Mouse (Mus musculus) forebrain, embryonic 12.5 days (tissue): ENCODE measurements at regions not wholly inside any gene's neighbourhood (a gene's known extent, or its start where the extent isn't known, plus 50 kb on each side); places are given as distances from the start of the nearest gene placed in this dataset.

ENCODE experiments used
- ATAC-seq: fragments of 200-750 bp; cut with Nextera tagmentation; 2 replicates; pipeline ENCODE4 v1.8.0; 2017; ENCODE audit warnings: moderate TSS enrichment; ENCODE audit not compliant: low FRiP score
- H3K27ac ChIP-seq: fragments of 300-500 bp; sonication (generic); 2 replicates; pipeline ENCODE4 v1.5.1; 2016; ENCODE audit warnings: mild to moderate bottlenecking
- H3K27me3 ChIP-seq: fragments of 300-500 bp; sonication (generic); 2 replicates; pipeline ENCODE4 v1.6.1; 2016; ENCODE audit warnings: mild to moderate bottlenecking
- H3K36me3 ChIP-seq: fragments of 300-500 bp; sonication (generic); replicated peaks from 2 replicates; pipeline ENCODE4 v1.6.1; 2016; ENCODE audit warnings: mild to moderate bottlenecking
- H3K4me1 ChIP-seq: fragments of 300-500 bp; sonication (generic); 2 replicates; pipeline ENCODE4 v1.6.1; 2016
- H3K4me2 ChIP-seq: fragments of 300-500 bp; sonication (generic); 2 replicates; pipeline ENCODE4 v1.6.1; 2016; ENCODE audit warnings: mild to moderate bottlenecking, moderate library complexity
- H3K4me3 ChIP-seq: fragments of 300-500 bp; sonication (generic); replicated peaks from 2 replicates; pipeline ENCODE4 v1.5.1; 2016; ENCODE audit warnings: mild to moderate bottlenecking
- H3K9ac ChIP-seq: fragments of 300-500 bp; sonication (generic); 2 replicates; pipeline ENCODE4 v1.6.1; 2016; ENCODE audit warnings: mild to moderate bottlenecking
- H3K9me3 ChIP-seq: fragments of 300-500 bp; sonication (generic); 2 replicates; pipeline ENCODE4 v1.6.1; 2016
- WGBS: fragments of 180-500 bp; shearing (Covaris S2); methylation state at CpG from one replicate; pipeline ENCODE4 v1.1.7; 2016; 5-methylcytosine and 5-hydroxymethylcytosine counted together

DNA sequence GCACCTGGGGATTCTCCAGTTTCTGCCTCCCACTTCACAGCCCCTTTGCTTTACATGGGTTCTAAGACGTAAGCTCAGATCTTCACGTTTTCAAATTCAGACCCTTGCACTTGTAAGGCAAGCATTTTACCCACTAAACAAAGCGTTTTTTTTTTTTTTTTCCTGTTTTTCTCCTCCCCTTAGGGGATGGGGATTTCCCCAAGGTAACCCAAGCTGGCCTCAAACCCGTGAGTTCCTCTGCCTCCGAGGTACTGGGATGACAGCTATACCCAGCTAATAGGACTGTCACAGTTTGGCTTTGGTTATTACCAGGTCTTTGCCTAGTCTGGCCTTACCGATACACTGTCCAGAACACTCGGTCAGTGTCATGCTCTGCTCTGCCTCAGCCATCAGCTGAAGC, 103.5 kb upstream of the Jarid2 start:
- H3K4me3 ChIP-seq: no peak overlapping the region
- H3K9ac ChIP-seq: no peak overlapping the region
- no peak overlapping the region for H3K27ac ChIP-seq
- H3K27me3 ChIP-seq: peaks cover 34% of the 10 kb centered on the region; the same call in 1 of the 2 replicates
- H3K9me3 ChIP-seq: no peaks in the 10 kb centered on the region
- no peaks in the 10 kb centered on the region for H3K36me3 ChIP-seq
- no peak for ATAC-seq
- no peak overlapping the region for H3K4me2 ChIP-seq
- WGBS: 70% methylated on average over 7 of the region's 7 CpGs
- peaks cover 22% of the 10 kb centered on the region for H3K4me1 ChIP-seq

DNA sequence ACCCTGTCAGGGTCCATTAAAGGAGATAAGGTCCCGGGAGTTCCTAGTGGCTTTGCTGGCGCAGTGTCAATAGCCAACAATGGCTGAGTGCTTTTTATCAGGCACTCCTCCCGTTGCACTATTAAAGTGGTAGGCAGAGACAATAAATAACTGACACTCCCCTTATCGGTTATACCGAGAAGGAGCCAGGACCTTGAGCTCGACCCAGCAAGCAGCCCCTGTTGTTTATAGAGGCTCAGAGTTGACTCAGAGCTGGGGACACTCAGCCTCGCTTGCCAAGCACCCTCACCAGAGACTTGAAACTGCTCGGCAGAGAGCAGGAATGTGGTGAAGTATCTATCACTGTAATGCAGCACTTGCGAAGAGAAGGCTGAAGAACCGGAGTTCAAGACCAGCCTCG, 102.5 kb upstream of the Jarid2 start:
- Histone ChIP-seq H3K9me3 (no peaks in the 10 kb centered on the region), H3K27ac (no peak overlapping the region), H3K36me3 (no peaks in the 10 kb centered on the region), H3K4me1 (peaks cover 22% of the 10 kb centered on the region), H3K9ac (no peak overlapping the region), H3K27me3 (peaks cover 30% of the 10 kb centered on the region; the same call in 1 of the 2 replicates), H3K4me3 (no peak overlapping the region), H3K4me2 (no peak overlapping the region)
- no peak for ATAC-seq
- 60% methylated on average over 11 of the region's 11 CpGs for WGBS

DNA sequence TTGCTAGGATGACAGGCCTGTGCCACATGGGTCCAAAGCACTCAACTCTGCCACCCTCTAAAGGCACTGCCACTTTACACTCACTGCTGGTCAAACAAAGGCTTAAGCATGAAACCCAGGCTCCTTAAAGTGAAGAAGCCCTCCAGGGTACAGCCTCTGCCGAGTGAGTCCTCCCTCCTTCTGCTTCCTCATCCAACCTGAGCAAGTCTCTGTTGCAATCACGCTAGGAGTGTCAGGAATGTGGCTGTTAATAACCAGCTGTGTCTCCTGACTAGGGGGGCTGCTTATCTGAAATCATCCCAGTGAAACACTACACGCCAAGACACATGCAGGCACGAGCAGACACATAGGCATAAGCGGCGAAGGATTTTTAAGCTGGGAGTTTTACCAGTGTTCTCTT, 99.2 kb upstream of the Jarid2 start:
- Histone ChIP-seq H3K27me3 (peaks cover 16% of the 10 kb centered on the region; the same call in 1 of the 2 replicates), H3K36me3 (no peaks in the 10 kb centered on the region), H3K9me3 (no peaks in the 10 kb centered on the region), H3K4me2 (no peak overlapping the region), H3K4me1 (peaks cover 13% of the 10 kb centered on the region), H3K27ac (no peak overlapping the region), H3K4me3 (no peak overlapping the region), H3K9ac (no peak overlapping the region)
- no peak for ATAC-seq
- 63% methylated on average over 6 of the region's 6 CpGs for WGBS

DNA sequence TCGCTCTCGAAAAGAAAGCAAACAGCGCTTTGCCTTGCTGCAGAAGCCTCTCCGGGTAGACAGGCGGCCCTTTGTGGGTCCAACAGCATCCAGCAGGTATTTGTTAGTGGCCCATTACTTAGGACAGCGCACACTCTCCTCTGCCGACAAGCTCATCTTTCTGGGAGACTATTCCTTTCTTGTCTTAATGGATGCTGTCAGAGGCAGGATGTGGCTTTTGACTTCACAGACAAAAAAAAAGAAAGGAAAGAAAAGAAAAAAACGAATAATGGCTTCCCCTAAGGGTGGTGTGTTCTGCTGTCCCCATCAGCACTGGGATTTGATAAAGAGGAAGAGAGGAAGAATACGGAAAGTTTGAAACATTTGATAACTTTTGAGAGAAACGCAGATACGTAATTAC, 94.7 kb upstream of the Jarid2 start:
- H3K27ac ChIP-seq: no peak overlapping the region
- H3K4me1 ChIP-seq: peaks cover 17% of the 10 kb centered on the region
- H3K9me3 ChIP-seq: no peaks in the 10 kb centered on the region
- WGBS: 12% methylated on average over 11 of the region's 11 CpGs
- 0 out of 2 replicates have a peak, but pooled peaks cover 6% of the 10 kb centered on the region for H3K27me3 ChIP-seq
- no peak overlapping the region for H3K9ac ChIP-seq
- no peak for ATAC-seq
- H3K4me3 ChIP-seq: no peak overlapping the region
- peak overlapping the region; percentile 36 for H3K4me2 ChIP-seq
- no peaks in the 10 kb centered on the region for H3K36me3 ChIP-seq

DNA sequence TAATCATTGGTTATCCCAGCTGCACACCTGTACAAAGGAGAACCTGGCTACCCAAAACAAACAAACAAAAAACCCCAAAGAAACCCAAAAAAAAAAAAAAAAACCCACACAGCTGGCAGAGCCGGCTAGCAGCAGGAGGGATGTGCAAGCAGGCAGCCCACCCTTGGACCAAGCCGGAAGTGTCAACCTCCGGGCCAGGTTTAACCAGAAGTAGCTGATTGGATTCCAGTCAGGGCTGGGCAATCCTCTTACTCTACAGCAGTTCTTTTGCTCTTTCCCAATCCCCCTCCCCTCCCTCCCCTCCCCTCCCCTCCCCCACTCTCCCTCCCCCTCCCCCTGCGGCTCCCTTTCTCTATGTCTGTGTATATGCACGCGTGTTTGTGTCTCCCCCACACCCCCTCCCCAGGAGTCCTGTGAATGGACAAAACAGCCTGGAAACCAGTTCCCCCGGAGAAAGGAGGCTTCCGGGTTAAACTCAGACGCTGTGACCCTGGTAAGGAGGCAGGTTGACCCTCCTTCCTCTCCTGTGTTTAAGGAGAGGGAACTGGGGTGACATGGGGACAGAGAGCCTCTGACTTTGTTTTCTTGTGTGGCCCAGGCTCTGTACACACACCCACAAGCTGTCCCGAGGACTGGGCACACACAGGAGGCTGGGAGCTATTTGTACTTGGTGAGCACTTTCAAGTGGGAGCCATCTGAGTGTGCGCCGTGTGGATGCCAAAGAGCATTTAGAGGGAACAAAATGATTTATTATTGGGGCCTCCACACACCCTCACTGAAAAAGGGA, 93.9 kb upstream of the Jarid2 start:
- Histone ChIP-seq H3K27me3 (0 out of 2 replicates have a peak, but pooled peaks cover 6% of the 10 kb centered on the region), H3K4me2 (peak overlapping the region; percentile 36), H3K9ac (no peak overlapping the region; the same call in 1 of the 2 replicates), H3K27ac (no peak overlapping the region), H3K9me3 (no peaks in the 10 kb centered on the region), H3K36me3 (no peaks in the 10 kb centered on the region), H3K4me3 (no peak overlapping the region), H3K4me1 (peaks cover 17% of the 10 kb centered on the region)
- ATAC-seq: no peak
- 9% methylated on average over 11 of the region's 12 CpGs for WGBS

DNA sequence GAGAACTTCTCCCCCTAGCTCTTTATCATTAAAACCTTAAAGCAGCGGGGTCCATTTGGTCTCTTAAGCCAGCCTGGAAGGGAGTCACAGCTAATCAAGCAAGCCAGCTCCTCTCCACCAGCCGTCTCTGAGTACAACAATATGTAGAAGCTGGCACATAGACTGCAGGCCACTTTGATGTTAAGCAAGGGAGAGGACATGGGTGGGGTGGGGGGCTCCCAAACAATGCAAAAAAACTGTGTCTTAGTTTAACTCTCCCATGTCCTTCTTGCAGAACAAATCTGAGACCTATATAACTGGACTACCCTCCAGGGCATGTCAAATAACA, 93.3 kb upstream of the Jarid2 start:
- Histone ChIP-seq H3K27me3 (0 out of 2 replicates have a peak, but pooled peaks cover 6% of the 10 kb centered on the region), H3K4me3 (no peak overlapping the region), H3K36me3 (no peaks in the 10 kb centered on the region), H3K4me2 (no peak overlapping the region), H3K9ac (no peak overlapping the region), H3K4me1 (peaks cover 17% of the 10 kb centered on the region), H3K9me3 (no peaks in the 10 kb centered on the region), H3K27ac (no peak overlapping the region)
- ATAC-seq: no peak
- 12% methylated on average over 2 of the region's 2 CpGs for WGBS

DNA sequence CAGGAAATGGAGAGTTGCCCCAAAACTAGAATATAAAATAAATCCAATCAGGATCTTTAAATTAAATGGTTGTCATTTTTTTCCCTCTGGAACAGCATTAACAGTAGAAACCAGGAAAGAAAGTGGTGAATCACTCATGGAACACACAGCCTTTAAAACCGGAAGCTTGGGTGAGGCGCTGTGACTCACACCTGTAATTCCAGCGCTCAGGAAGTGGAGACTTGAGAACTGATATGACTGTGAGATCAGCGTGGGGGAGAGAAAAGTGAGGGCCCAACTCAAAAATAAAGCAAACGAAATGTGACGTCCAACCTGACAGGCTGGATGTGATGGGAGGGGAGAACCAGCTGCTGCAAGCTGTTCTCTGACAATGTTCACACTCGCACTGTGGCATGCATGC, 86.9 kb upstream of the Jarid2 start:
- no peaks in the 10 kb centered on the region for H3K27me3 ChIP-seq
- no peaks in the 10 kb centered on the region for H3K9me3 ChIP-seq
- H3K9ac ChIP-seq: no peak overlapping the region
- no peak for ATAC-seq
- H3K4me1 ChIP-seq: no peaks in the 10 kb centered on the region
- no peak overlapping the region for H3K27ac ChIP-seq
- H3K4me3 ChIP-seq: no peak overlapping the region
- WGBS: 94% methylated on average over 7 of the region's 7 CpGs
- H3K4me2 ChIP-seq: no peak overlapping the region
- no peaks in the 10 kb centered on the region for H3K36me3 ChIP-seq

DNA sequence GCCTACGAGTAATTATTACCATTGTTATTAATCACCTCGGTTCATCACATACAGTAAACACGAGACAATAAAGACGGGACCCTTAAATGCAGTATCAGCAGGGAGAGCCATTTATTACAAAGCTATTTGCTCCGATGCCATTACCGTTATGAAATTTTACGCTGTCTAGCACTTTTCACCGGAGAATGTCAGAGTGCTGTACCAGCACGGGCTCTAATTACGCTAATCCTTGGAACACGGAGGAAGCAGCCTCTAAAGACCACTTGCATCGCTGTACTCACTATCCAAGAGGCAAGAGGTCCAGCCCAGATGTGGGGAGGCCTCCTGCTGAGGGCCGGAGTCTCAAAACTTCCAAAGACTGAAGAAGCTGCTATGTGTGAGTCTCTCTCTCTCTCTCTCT, 79.2 kb upstream of the Jarid2 start:
- Histone ChIP-seq H3K27ac (no peak overlapping the region), H3K4me1 (peaks cover 18% of the 10 kb centered on the region), H3K9ac (no peak overlapping the region), H3K27me3 (peaks cover 11% of the 10 kb centered on the region; the same call in 1 of the 2 replicates), H3K4me3 (no peak overlapping the region), H3K4me2 (peak overlapping the region; percentile 16), H3K36me3 (no peaks in the 10 kb centered on the region), H3K9me3 (no peaks in the 10 kb centered on the region)
- ATAC-seq: no peak
- WGBS: 17% methylated on average over 13 of the region's 13 CpGs

DNA sequence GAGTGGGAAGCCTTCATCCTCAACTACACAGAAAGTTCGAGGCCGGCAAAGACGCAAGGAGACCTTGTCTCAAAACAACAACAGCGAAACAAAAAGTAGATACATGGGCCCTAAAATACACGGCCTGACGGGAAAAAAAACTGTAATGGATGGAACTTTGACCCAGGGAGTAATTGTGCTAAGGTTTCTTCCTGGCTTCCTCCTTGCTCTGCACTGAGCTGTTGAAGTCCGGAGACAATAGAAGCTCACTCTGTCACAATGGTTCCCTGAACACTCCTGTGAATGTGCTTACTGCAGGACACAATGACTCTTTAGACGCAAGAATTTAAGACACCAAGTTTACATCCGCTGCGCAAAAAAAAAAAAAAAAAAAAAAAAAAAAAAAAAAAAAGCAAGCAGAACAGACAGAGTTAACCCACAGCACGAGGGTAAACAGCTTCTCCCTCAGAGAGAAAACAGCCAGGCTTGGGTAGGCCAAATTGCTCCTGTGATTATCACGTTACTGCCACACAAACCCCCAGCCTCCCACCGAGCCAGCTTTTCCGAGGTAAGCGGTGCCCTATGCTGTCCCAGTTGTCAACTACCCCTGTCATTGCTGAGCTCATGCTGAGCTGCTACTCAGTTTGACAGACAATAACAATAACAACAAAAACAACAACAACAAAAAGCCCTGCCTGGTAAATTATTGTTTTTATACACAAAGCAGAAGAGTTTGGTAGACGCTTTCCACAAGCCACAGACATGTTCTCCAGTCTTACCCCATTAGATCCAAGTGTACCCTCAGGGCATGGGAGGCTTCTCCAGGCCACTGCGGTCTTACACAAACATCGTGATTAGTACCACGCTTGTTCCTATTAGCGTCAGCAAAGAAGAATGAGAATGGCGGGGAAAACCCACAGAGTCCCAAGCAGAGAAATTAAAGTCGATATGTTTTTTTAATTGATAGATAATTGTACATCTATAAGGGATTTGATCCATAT, 77.7 kb upstream of the Jarid2 start:
- peaks cover 18% of the 10 kb centered on the region for H3K4me1 ChIP-seq
- H3K36me3 ChIP-seq: no peaks in the 10 kb centered on the region
- no peaks in the 10 kb centered on the region for H3K9me3 ChIP-seq
- H3K27me3 ChIP-seq: peaks cover 11% of the 10 kb centered on the region; the same call in 1 of the 2 replicates
- H3K4me2 ChIP-seq: no peak overlapping the region
- no peak overlapping the region for H3K27ac ChIP-seq
- H3K9ac ChIP-seq: no peak overlapping the region
- no peak overlapping the region for H3K4me3 ChIP-seq
- ATAC-seq: no peak
- 9% methylated on average over 22 of the region's 22 CpGs for WGBS

DNA sequence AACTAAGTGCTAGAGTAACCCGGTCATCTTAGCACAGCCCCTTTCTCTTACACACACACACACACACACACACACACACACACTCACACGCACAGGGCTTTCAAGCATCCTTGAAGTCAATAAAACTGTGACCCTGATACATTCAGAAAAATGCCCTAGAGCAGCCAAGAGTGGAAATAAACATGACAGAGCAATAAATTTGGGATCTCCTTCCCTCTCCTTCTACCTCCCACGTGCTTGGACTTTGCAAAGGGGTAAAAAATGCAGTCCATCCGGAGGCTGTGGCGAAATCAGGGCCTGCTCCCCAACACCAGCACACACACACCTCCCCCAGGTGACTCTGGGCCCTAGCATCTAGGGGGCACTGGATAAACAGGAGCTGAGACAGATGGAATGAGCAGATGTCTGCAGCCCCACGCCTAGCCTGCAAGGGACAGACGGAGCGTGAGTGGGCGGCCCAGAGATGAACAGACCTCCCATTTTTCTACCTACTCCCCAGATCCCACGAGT, 71.3 kb upstream of the Jarid2 start:
- no peak overlapping the region for H3K4me3 ChIP-seq
- H3K4me2 ChIP-seq: no peak overlapping the region
- H3K9me3 ChIP-seq: no peaks in the 10 kb centered on the region
- H3K9ac ChIP-seq: no peak overlapping the region
- no peaks in the 10 kb centered on the region for H3K36me3 ChIP-seq
- H3K27me3 ChIP-seq: no peaks in the 10 kb centered on the region
- ATAC-seq: no peak
- WGBS: 78% methylated on average over 10 of the region's 10 CpGs
- no peaks in the 10 kb centered on the region for H3K4me1 ChIP-seq
- no peak overlapping the region for H3K27ac ChIP-seq

DNA sequence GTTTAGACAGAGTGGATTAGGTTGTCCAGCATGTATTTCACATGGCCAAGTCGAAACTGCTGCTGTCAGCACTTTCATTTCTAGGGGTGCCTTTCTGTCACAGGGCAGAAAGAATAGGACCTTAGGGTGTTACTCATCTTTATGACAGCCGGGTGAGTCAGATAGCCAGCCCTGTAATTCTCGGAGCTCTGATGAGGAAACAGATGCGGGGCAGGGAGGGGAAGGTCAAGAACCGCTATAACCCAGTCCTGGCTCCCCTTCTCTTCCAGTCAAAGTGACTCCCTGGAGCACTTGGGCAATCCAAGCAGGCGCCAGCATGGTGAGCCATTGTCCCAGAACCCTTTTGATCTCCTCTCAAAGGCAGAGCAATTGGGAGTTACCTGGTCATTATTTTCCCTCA, 69.4 kb upstream of the Jarid2 start:
- Histone ChIP-seq H3K36me3 (no peaks in the 10 kb centered on the region), H3K27ac (no peak overlapping the region), H3K4me1 (no peaks in the 10 kb centered on the region), H3K27me3 (no peaks in the 10 kb centered on the region), H3K4me2 (no peak overlapping the region), H3K4me3 (no peak overlapping the region), H3K9ac (no peak overlapping the region), H3K9me3 (no peaks in the 10 kb centered on the region)
- no peak for ATAC-seq
- WGBS: 75% methylated on average over 6 of the region's 6 CpGs

DNA sequence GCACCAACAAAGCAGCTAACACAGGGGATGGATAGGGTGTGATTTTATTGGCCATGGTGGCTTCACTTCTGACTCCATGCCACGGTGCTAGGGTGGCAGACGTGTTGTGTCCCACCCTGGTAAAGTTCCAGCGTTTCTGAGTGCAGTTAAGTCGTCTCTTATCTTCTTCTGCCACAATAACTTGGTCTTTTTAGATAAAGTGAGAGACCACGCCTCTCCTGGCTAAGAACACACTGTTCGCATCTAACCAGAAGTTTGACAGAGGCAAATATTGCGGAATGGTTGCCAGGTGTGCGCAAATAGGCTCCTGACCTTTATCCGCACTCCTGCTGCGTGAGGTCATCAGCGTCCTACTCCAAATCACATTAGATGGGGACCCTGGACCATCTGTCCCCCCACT, 66.2 kb upstream of the Jarid2 start:
- 93% methylated on average over 11 of the region's 11 CpGs for WGBS

More for the DNA sequence above, 66.2 kb upstream of the Jarid2 start:
- H3K27ac ChIP-seq: no peak overlapping the region
- no peak overlapping the region for H3K4me2 ChIP-seq
- no peak overlapping the region for H3K9ac ChIP-seq
- no peak overlapping the region for H3K4me3 ChIP-seq
- no peaks in the 10 kb centered on the region for H3K27me3 ChIP-seq
- H3K36me3 ChIP-seq: no peaks in the 10 kb centered on the region
- no peak for ATAC-seq
- no peaks in the 10 kb centered on the region for H3K4me1 ChIP-seq
- H3K9me3 ChIP-seq: no peaks in the 10 kb centered on the region
